Mouse (Mus musculus) ovary, adult 10 weeks (tissue): ENCODE data around the gene Fkrp. TPM values are rescaled to one million over a fixed set of nuclear protein-coding genes. Genes with fewer than 3 reads are reported as not detected.

Experiments
- polyA plus RNA-seq: library from polyadenylated mRNA; stranded (reverse); fragments of 350-450 nt; fragmentation: Illumina TruSeq; extraction: RNeasy Lipid Tissue Mini Kit (QIAGEN cat#74804); gene quantifications from one replicate; pipeline ENCODE4 v1.2.3, GENCODE M21; 2014

Gene Fkrp
- polyA plus RNA-seq, result 7.8 TPM

GRCm38 (mm10) chr7:16816475-16817122, at the start of gene Fkrp:
Gene Fkrp, minus strand, starts transcription at chr7:16816732.

GRCm38 (mm10) chr7:16842645-16843063, 26.1 kb upstream of the Fkrp start, which contains the start of gene Prkd2:
Gene Prkd2, plus strand, starts transcription at chr7:16842902.

GRCm38 (mm10) chr7:16815351-16815941, 1.1 kb downstream of the Fkrp start, which contains the start of gene Strn4:
Gene Strn4, plus strand, starts transcription at chr7:16815889.

GRCm38 (mm10) chr7:16780825-16781554, 35.5 kb downstream of the Fkrp start, which contains the start of gene Slc1a5:
Gene Slc1a5, plus strand, starts transcription at chr7:16781340.

Other genes starting within 250 kb of the Fkrp start
- gene Arhgap35, start 201.7 kb downstream of the Fkrp start, polyA plus RNA-seq, result 62.3 TPM
- not detected for gene Ceacam15, start 141.0 kb downstream of the Fkrp start, polyA plus RNA-seq
- gene Ceacam9, start 94.8 kb downstream of the Fkrp start, polyA plus RNA-seq, result not detected
- gene Ap2s1, start 78.3 kb downstream of the Fkrp start, polyA plus RNA-seq, result 64.2 TPM
- 7.4 TPM for gene Slc1a5, start 35.4 kb downstream of the Fkrp start, polyA plus RNA-seq
- 27.4 TPM for gene Strn4, start 843 bp downstream of the Fkrp start, polyA plus RNA-seq
- gene Prkd2, start 26.2 kb upstream of the Fkrp start, polyA plus RNA-seq, result 0.46 TPM
- gene Dact3, start 58.6 kb upstream of the Fkrp start, polyA plus RNA-seq, result 3.2 TPM
- 0.57 TPM for gene Gng8, start 75.1 kb upstream of the Fkrp start, polyA plus RNA-seq
- 1.7 TPM for gene Ptgir, start 89.8 kb upstream of the Fkrp start, polyA plus RNA-seq
- gene Calm3, start 107.4 kb upstream of the Fkrp start, polyA plus RNA-seq, result 30.5 TPM
- gene Pnmal2, start 128.0 kb upstream of the Fkrp start, polyA plus RNA-seq, result 4.2 TPM
- 1.6 TPM for gene Pnmal1, start 142.9 kb upstream of the Fkrp start, polyA plus RNA-seq
- not detected for gene Gm42372, start 166.4 kb upstream of the Fkrp start, polyA plus RNA-seq
- 8.7 TPM for gene Ccdc8, start 176.0 kb upstream of the Fkrp start, polyA plus RNA-seq
- gene Ppp5c, start 211.2 kb upstream of the Fkrp start, polyA plus RNA-seq, result 7.8 TPM
- 1.7 TPM for gene Hif3a, start 245.7 kb upstream of the Fkrp start, polyA plus RNA-seq